Mouse (Mus musculus) liver, postnatal 0 days (tissue): ENCODE results near the gene Esrrg. TPM values are rescaled to one million over a fixed set of nuclear protein-coding genes. Genes with fewer than 3 reads are reported as not detected.

Experiments used
- ATAC-seq: fragments of 200-750 bp; cut with Nextera tagmentation; 2 replicates; pipeline ENCODE4 v1.8.0; 2017; ENCODE audit warnings: mild to moderate bottlenecking, moderate library complexity
- DNase-seq: peaks from one replicate; pipeline ENCODE4 v3.0.0-alpha.2; 2016
- H3K27ac ChIP-seq: fragments of 300-500 bp; sonication (generic); 2 replicates; pipeline ENCODE4 v1.5.1; 2014; ENCODE audit warnings: antibody characterized with exemption, moderate library complexity, mild to moderate bottlenecking, low read depth
- H3K27me3 ChIP-seq: fragments of 300-500 bp; sonication (generic); 2 replicates; pipeline ENCODE4 v1.6.1; 2014; ENCODE audit warnings: low read length, control low read depth, mixed read lengths; ENCODE audit not compliant: insufficient read depth
- H3K36me3 ChIP-seq: fragments of 300-500 bp; sonication (generic); replicated peaks from 2 replicates; pipeline ENCODE4 v1.6.1; 2014; ENCODE audit warnings: mild to moderate bottlenecking, control low read depth, low read length, moderate library complexity, mixed read lengths; ENCODE audit not compliant: insufficient read depth
- H3K4me1 ChIP-seq: fragments of 300-500 bp; sonication (generic); 2 replicates; pipeline ENCODE4 v1.6.1; 2014; ENCODE audit warnings: antibody characterized with exemption, mild to moderate bottlenecking, control low read depth; ENCODE audit not compliant: insufficient read depth
- H3K4me2 ChIP-seq: fragments of 300-500 bp; sonication (generic); 2 replicates; pipeline ENCODE4 v1.6.1; 2014; ENCODE audit warnings: low read depth, mild to moderate bottlenecking, low read length, moderate library complexity, mixed read lengths
- H3K4me3 ChIP-seq: fragments of 300-500 bp; sonication (generic); 2 replicates; pipeline ENCODE4 v1.5.1; 2014; ENCODE audit warnings: low read depth, low read length
- H3K9ac ChIP-seq: fragments of 300-500 bp; sonication (generic); replicated peaks from 2 replicates; pipeline ENCODE4 v1.6.1; 2014; ENCODE audit warnings: mild to moderate bottlenecking, moderate library complexity
- H3K9me3 ChIP-seq: fragments of 300-500 bp; sonication (generic); 2 replicates; pipeline ENCODE4 v1.6.1; 2016; ENCODE audit warnings: mild to moderate bottlenecking, control low read depth, low read length, mixed read lengths
- CTCF ChIP-seq: sonication (generic); IDR thresholded peaks from 2 replicates; pipeline ENCODE4 v1.5.1; 2016; ENCODE audit warnings: antibody characterized with exemption, low read depth
- EP300 ChIP-seq: IDR thresholded peaks from 2 replicates; pipeline ENCODE4 v1.6.1; 2016; ENCODE audit warnings: antibody characterized with exemption, low read depth, mild to moderate bottlenecking
- WGBS: fragments of 180-500 bp; shearing (Covaris S2); extraction: QIAGEN DNeasy Blood & Tissue Kit; methylation state at CpG from one replicate; pipeline ENCODE4 v1.1.7; 2014; ENCODE audit not compliant: insufficient replicate concordance; 5-methylcytosine and 5-hydroxymethylcytosine counted together
- polyA plus RNA-seq: library from polyadenylated mRNA; unstranded; fragments of >200 nt; fragmentation: Nextera tagmentation; extraction: Ambion mirVana; gene quantifications from 2 replicates; pipeline ENCODE4 v1.2.1, GENCODE M21; 2015

Esrrg gene
- polyA plus RNA-seq, 1 experiment from 2014 or later, result 0.11 TPM

DNA sequence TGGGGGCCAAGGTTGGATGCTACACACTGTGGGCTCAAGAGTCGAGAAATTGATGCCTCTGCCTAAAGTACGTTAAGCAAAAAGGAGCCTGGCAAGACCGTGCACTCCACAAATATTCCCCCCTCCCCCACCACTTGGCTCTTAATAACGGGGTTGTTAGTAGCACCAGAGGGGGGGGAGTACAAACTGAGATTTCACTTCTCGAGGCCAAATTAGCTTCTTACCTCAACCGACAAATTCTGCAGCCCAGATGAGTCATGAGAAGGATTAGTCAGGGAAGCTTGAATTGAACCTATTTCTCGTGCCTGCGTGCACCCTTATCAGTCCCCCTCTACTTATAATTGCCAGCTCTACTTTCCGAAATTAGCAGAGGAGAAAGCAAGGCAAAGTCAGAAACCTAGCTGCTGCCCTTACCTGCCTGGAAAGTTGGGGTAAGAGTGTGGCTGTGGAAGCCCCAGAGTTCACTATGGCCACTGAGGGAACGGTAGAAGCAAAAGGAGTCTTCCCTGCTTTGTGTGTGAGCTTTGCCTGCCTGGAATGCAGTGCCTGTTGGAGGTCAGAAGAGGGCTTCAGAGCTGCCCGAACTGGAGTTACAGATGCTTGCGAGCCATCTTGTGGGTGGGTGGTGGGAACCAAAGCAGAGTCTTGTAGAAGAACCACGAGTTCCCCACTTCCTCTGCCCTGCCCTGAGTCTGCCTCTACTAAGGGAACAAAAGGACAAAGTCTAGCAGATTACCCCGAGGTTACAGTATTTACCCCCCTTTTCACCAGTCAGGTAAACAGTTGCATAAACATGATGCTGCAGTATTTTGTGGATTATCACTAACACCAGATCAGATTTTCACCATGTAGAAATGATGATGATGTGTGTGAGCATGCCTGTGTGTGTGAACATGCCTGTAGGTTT lies 409.6 kb downstream of the Esrrg start:
- no peak overlapping the region for H3K4me2 ChIP-seq
- H3K9me3 ChIP-seq, result no peaks in the 10 kb centered on the region
- no peaks in the 10 kb centered on the region for H3K4me1 ChIP-seq
- H3K36me3 ChIP-seq, result no peaks in the 10 kb centered on the region
- no peak for TF ChIP-seq CTCF
- TF ChIP-seq EP300, result no peak
- no peak overlapping the region for H3K9ac ChIP-seq
- no peaks in the 10 kb centered on the region for H3K27me3 ChIP-seq
- no peak for DNase-seq
- no peak overlapping the region for H3K4me3 ChIP-seq
- WGBS, result 50% methylated on average over 14 of the region's 14 CpGs
- no peak overlapping the region for H3K27ac ChIP-seq
- ATAC-seq, result no peak

DNA sequence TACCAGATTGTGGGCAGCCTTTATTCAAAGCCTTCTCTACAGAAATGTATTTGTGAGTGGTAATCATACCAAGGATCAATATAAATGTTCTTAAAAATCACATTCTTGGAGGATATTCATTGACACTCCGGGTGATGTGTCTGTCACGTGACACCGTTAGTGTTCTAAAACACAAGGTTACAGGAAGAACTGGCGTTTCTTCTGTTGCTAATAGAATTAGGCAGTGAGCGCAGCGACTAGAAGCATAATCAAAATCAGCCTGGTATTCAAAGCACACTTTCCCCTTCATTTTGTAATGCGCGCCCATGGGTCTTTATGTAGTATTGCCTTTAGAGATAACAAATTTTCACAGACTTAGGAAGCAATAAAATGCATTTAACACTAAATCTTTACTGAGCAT lies 420.6 kb downstream of the Esrrg start:
- Histone ChIP-seq H3K36me3 (no peaks in the 10 kb centered on the region), H3K4me2 (no peak overlapping the region), H3K27me3 (no peaks in the 10 kb centered on the region), H3K27ac (no peak overlapping the region), H3K4me1 (no peaks in the 10 kb centered on the region), H3K9ac (no peak overlapping the region), H3K4me3 (no peak overlapping the region), H3K9me3 (no peaks in the 10 kb centered on the region)
- DNase-seq (no peak), ATAC-seq (no peak)
- no peak for TF ChIP-seq EP300
- no peak for TF ChIP-seq CTCF
- 74% methylated on average over 8 of the region's 8 CpGs for WGBS

DNA sequence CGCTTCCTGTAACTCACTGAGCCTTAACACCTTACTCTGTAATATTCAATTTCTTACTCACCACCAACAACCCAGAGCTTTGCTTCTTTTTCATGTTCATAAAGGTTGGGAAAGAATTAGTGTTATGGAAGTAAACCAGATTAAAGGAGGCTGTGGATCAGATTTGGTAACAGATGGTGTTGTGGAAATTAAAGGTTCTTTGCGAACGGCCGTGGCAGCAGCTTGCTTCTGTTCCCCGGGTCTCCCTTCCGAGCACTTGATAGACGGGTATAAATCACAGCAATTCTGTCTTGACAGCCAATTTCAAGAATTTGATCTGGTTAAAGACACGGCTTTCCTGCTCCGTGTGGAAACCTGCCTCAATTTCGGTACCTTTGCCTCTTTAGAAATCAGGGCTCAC lies 421.5 kb downstream of the Esrrg start:
- no peak overlapping the region for H3K4me2 ChIP-seq
- no peak overlapping the region for H3K9ac ChIP-seq
- H3K27ac ChIP-seq, result no peak overlapping the region
- ATAC-seq (no peak), DNase-seq (no peak)
- 53% methylated on average over 10 of the region's 10 CpGs for WGBS
- H3K36me3 ChIP-seq, result no peaks in the 10 kb centered on the region
- H3K4me1 ChIP-seq, result no peaks in the 10 kb centered on the region
- no peaks in the 10 kb centered on the region for H3K27me3 ChIP-seq
- no peaks in the 10 kb centered on the region for H3K9me3 ChIP-seq
- TF ChIP-seq CTCF (no peak), EP300 (no peak)
- H3K4me3 ChIP-seq, result no peak overlapping the region

DNA sequence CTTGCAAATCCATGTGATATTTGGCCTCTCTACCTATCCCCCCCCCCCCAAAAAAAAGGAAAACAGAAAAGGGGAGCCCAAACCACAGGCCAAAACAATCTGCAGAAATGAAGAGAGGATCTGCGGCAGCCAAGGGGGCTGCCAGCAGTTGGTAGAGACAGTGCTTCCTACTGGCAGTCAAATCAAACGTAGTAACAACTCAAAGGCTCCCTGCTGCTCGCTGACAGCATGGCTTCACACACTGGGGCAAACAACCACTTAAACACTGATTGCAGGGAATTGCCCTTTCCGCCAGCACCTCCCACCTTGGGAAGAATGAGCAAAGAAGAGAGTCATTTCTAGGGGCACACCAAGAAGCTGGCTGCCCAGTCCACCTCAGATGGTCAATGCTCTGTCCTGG lies 422.7 kb downstream of the Esrrg start:
- Histone ChIP-seq H3K9ac (no peak overlapping the region), H3K4me2 (no peak overlapping the region), H3K4me3 (no peak overlapping the region), H3K4me1 (no peaks in the 10 kb centered on the region), H3K36me3 (no peaks in the 10 kb centered on the region), H3K27me3 (no peaks in the 10 kb centered on the region), H3K9me3 (no peaks in the 10 kb centered on the region), H3K27ac (no peak overlapping the region)
- ATAC-seq (no peak), DNase-seq (no peak)
- TF ChIP-seq CTCF (no peak), EP300 (no peak)
- WGBS, result 43% methylated on average over 4 of the region's 4 CpGs

DNA sequence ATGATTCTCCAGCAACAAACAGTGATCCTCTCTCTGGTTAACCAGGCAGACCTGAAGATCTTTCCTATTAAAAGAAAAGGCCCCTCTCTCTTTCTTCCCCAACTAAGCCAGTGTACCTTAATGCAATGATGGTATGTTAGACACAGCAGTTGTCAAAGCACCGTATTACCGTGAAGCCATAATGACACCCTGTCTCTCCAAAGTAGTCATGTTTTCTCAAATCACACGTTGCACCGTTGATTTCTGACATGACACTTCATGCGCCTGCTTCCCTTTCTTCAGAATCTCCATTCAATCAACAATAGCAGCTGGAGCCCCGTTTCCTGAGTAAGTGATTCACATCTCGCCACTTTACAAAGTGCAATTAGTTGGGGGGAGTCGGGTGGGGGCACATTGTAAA lies 427.4 kb downstream of the Esrrg start:
- no peaks in the 10 kb centered on the region for H3K4me1 ChIP-seq
- no peak overlapping the region for H3K4me3 ChIP-seq
- no peaks in the 10 kb centered on the region for H3K36me3 ChIP-seq
- no peaks in the 10 kb centered on the region for H3K27me3 ChIP-seq
- TF ChIP-seq EP300 (no peak), CTCF (no peak)
- H3K4me2 ChIP-seq, result no peak overlapping the region
- DNase-seq, result no peak
- no peak for ATAC-seq
- H3K9me3 ChIP-seq, result no peaks in the 10 kb centered on the region
- H3K27ac ChIP-seq, result no peak overlapping the region
- 26% methylated on average over 8 of the region's 8 CpGs for WGBS
- H3K9ac ChIP-seq, result no peak overlapping the region

DNA sequence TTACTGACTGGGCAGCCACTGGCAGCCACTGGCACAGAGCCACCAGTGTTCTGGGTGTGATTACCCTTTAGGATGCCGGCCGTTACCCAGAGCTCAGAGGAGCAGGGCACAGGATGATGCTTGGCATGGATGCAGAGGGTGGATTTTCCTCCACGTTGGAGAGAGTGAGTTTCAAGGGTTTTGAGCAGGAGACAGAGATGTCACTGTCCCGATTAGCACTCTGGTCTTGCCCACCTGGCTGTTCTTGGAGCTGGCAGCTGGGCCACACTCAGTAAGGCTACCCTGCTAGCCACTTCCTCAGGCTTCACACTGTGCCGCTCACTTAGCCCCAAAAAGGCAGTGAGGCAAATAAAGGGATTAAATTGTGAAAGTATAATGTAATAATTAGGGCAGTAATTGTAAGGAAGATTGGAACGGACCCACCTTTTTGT lies 438.1 kb downstream of the Esrrg start:
- Histone ChIP-seq H3K27ac (no peak overlapping the region), H3K9ac (no peak overlapping the region), H3K4me2 (no peak overlapping the region), H3K4me3 (no peak overlapping the region), H3K36me3 (no peaks in the 10 kb centered on the region), H3K4me1 (no peaks in the 10 kb centered on the region), H3K27me3 (no peaks in the 10 kb centered on the region), H3K9me3 (0 out of 2 replicates have a peak, but pooled peaks cover 2% of the 10 kb centered on the region)
- DNase-seq (no peak), ATAC-seq (no peak)
- no peak for TF ChIP-seq EP300
- 71% methylated on average over 6 of the region's 6 CpGs for WGBS
